Mouse (Mus musculus): ENCODE data around the gene Kdm3a. TPM values are rescaled to one million over a fixed set of nuclear protein-coding genes. Genes with fewer than 3 reads are reported as not detected.

Kdm3a gene
- total and polyA plus RNA-seq, 3 experiments, result 8.2 to 196 (median 144) TPM

DNA sequence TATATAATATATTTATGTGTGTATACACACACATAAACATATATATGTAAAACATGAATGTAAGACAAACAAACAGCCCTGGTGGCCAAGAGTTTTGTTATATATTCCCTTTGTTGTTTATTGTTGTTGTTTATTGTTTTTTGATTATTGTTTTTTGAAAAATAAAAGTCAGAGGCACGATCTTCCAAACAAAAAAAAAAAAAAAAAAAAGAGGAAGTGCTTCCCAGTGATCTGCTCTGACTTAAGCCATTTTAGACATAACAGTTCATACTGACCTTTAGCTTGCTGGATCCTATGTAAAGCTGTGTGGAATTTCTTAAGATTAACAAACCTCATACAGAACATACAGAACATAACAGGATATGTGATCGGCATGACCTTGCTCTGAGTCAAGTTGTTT, 19.1 kb upstream of the Kdm3a start:
- ATAC-seq (ENCODE audit: extremely low read depth, insufficient number of reproducible peaks, low FRiP score, poor library complexity, severe bottlenecking) (no peak), DNase-seq (ENCODE audit: low spot score) (no peak)
- Histone ChIP-seq H3K27me3 (ENCODE audit: insufficient read depth, low read length) (no peaks in the 10 kb centered on the region), H3K36me3 (replicated peaks) (no peaks in the 10 kb centered on the region), H3K4me3 (ENCODE audit: low read depth, low read length) (no peak overlapping the region), H3K4me1 (ENCODE audit: insufficient read depth, low read depth, low read length) (peaks cover 11% of the 10 kb centered on the region), H3K9me3 (replicated peaks) (0 out of 2 replicates have a peak, but pooled peaks cover 4% of the 10 kb centered on the region)
- TF ChIP-seq CTCF (IDR thresholded peaks at IDR 0.05; ENCODE audit: low read depth, low read length), result no peak
- no peak for TF ChIP-seq POLR2AphosphoS5 (IDR thresholded peaks at IDR 0.05; ENCODE audit: insufficient replicate concordance, low read depth, low read length)

GRCm38 (mm10) chr6:71632486-71632828, 333 bp downstream of the Kdm3a start:
- H3K9me3 ChIP-seq (replicated peaks), result no peaks in the 10 kb centered on the region
- peaks cover 32% of the 10 kb centered on the region for H3K36me3 ChIP-seq (replicated peaks)
- H3K4me3 ChIP-seq (ENCODE audit: low read depth, low read length), result peak overlapping the region; percentile 87
- peaks cover 25% of the 10 kb centered on the region for H3K4me1 ChIP-seq (ENCODE audit: insufficient read depth, low read depth, low read length)
- ATAC-seq (ENCODE audit: extremely low read depth, insufficient number of reproducible peaks, low FRiP score, poor library complexity, severe bottlenecking) (no peak), DNase-seq (ENCODE audit: low spot score) (no peak)
- H3K27me3 ChIP-seq (ENCODE audit: insufficient read depth, low read length), result no peaks in the 10 kb centered on the region
- no peak for TF ChIP-seq CTCF (IDR thresholded peaks at IDR 0.05; ENCODE audit: low read depth, low read length)

- Histone ChIP-seq H3K4me1 (ENCODE audit: insufficient read depth, low read depth, low read length) (peaks cover 28% of the 10 kb centered on the region), H3K27me3 (ENCODE audit: insufficient read depth, low read length) (no peaks in the 10 kb centered on the region), H3K36me3 (replicated peaks) (peaks cover 37% of the 10 kb centered on the region), H3K9me3 (replicated peaks) (no peaks in the 10 kb centered on the region), H3K4me3 (ENCODE audit: low read depth, low read length) (peak overlapping the region; percentile 87)
- no peak for DNase-seq (ENCODE audit: low spot score)
- no peak for ATAC-seq (ENCODE audit: extremely low read depth, insufficient number of reproducible peaks, low FRiP score, poor library complexity, severe bottlenecking)
- TF ChIP-seq GATA2 (IDR thresholded peaks at IDR 0.05; ENCODE audit: borderline replicate concordance, low read depth, low read length) (no peak), GATA1 (IDR thresholded peaks at IDR 0.05; ENCODE audit: borderline replicate concordance, low read length) (no peak), CTCF (IDR thresholded peaks at IDR 0.05; ENCODE audit: low read depth, low read length) (no peak), POLR2AphosphoS5 (IDR thresholded peaks at IDR 0.05; ENCODE audit: insufficient replicate concordance, low read depth, low read length) (no peak), TAL1 (conservative IDR thresholded peaks at IDR 0.05; ENCODE audit: low read depth, low read length) (no peak)
Measured at GRCm38 (mm10) chr6:71631706-71632461, 906 bp downstream of the Kdm3a start.

DNA sequence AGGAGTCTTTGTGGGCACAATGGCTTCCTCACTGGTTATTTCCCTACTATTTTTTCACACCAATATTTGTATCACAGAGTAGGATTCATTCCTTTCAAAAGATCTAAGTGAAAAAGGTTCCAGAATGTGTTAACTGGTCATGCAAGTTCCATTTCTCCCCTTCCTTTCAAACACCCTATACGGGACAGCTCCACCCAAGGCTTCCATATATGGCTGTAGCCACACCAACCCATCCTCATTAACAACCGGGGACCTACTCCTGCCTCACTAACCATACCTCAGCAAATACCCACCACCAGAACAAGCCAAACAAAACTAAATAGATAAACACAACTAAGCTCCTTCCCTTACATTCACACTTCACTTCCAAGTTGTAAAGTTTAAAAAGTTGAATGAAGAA, 1.6 kb downstream of the Kdm3a start:
- TF ChIP-seq GATA1 (IDR thresholded peaks at IDR 0.05; ENCODE audit: borderline replicate concordance, low read length), result no peak
- no peak for TF ChIP-seq TAL1 (conservative IDR thresholded peaks at IDR 0.05; ENCODE audit: low read depth, low read length)
- TF ChIP-seq GATA2 (IDR thresholded peaks at IDR 0.05; ENCODE audit: borderline replicate concordance, low read depth, low read length), result no peak
- no peak for TF ChIP-seq POLR2AphosphoS5 (IDR thresholded peaks at IDR 0.05; ENCODE audit: insufficient replicate concordance, low read depth, low read length)
- no peak for TF ChIP-seq CTCF (IDR thresholded peaks at IDR 0.05; ENCODE audit: low read depth, low read length)
- DNase-seq (ENCODE audit: low spot score) (no peak), ATAC-seq (ENCODE audit: extremely low read depth, insufficient number of reproducible peaks, low FRiP score, poor library complexity, severe bottlenecking) (no peak)
- peaks cover 43% of the 10 kb centered on the region for H3K36me3 ChIP-seq (replicated peaks)
- H3K27me3 ChIP-seq (ENCODE audit: insufficient read depth, low read length), result no peaks in the 10 kb centered on the region
- peaks cover 28% of the 10 kb centered on the region for H3K4me1 ChIP-seq (ENCODE audit: insufficient read depth, low read depth, low read length)
- H3K9me3 ChIP-seq (replicated peaks), result no peaks in the 10 kb centered on the region
- peak overlapping the region; percentile 87; the same call in 1 of the 2 replicates for H3K4me3 ChIP-seq (ENCODE audit: low read depth, low read length)

- Histone ChIP-seq H3K9me3 (replicated peaks) (no peaks in the 10 kb centered on the region), H3K27me3 (ENCODE audit: insufficient read depth, low read length) (no peaks in the 10 kb centered on the region), H3K4me1 (ENCODE audit: insufficient read depth, low read depth, low read length) (peaks cover 30% of the 10 kb centered on the region), H3K4me3 (ENCODE audit: low read depth, low read length) (no peak overlapping the region), H3K36me3 (replicated peaks) (peaks cover 80% of the 10 kb centered on the region)
- ATAC-seq (ENCODE audit: extremely low read depth, insufficient number of reproducible peaks, low FRiP score, poor library complexity, severe bottlenecking), result peak; percentile 23; the same call in 1 of the 2 replicates
- TF ChIP-seq TAL1 (conservative IDR thresholded peaks at IDR 0.05; ENCODE audit: low read depth, low read length) (no peak), CTCF (IDR thresholded peaks at IDR 0.05; ENCODE audit: low read depth, low read length) (no peak), GATA2 (IDR thresholded peaks at IDR 0.05; ENCODE audit: borderline replicate concordance, low read depth, low read length) (no peak), GATA1 (IDR thresholded peaks at IDR 0.05; ENCODE audit: borderline replicate concordance, low read length) (no peak), POLR2AphosphoS5 (IDR thresholded peaks at IDR 0.05; ENCODE audit: insufficient replicate concordance, low read depth, low read length) (no peak)
- DNase-seq (ENCODE audit: low spot score), result no peak
Measured at GRCm38 (mm10) chr6:71627325-71627724, 5.5 kb downstream of the Kdm3a start.

GRCm38 (mm10) chr6:71625984-71626383, 6.8 kb downstream of the Kdm3a start:
- H3K27me3 ChIP-seq (ENCODE audit: insufficient read depth, low read length), result no peaks in the 10 kb centered on the region
- no peak overlapping the region for H3K4me3 ChIP-seq (ENCODE audit: low read depth, low read length)
- ATAC-seq (ENCODE audit: extremely low read depth, insufficient number of reproducible peaks, low FRiP score, poor library complexity, severe bottlenecking), result no peak
- no peaks in the 10 kb centered on the region for H3K9me3 ChIP-seq (replicated peaks)
- peaks cover 24% of the 10 kb centered on the region for H3K4me1 ChIP-seq (ENCODE audit: insufficient read depth, low read depth, low read length)
- peaks cover 88% of the 10 kb centered on the region for H3K36me3 ChIP-seq (replicated peaks)
- TF ChIP-seq TAL1 (conservative IDR thresholded peaks at IDR 0.05; ENCODE audit: low read depth, low read length) (no peak), POLR2AphosphoS5 (IDR thresholded peaks at IDR 0.05; ENCODE audit: insufficient replicate concordance, low read depth, low read length) (no peak), GATA2 (IDR thresholded peaks at IDR 0.05; ENCODE audit: borderline replicate concordance, low read depth, low read length) (no peak), GATA1 (IDR thresholded peaks at IDR 0.05; ENCODE audit: borderline replicate concordance, low read length) (no peak), CTCF (IDR thresholded peaks at IDR 0.05; ENCODE audit: low read depth, low read length) (no peak)
- DNase-seq (ENCODE audit: low spot score), result no peak

Data from G1E (cell line).